Mouse (Mus musculus) thymus, postnatal 36 days (tissue): ENCODE data around the gene Egflam.

Source experiments
- DNase-seq, 2 experiments: peaks; one replicate each; pipeline ENCODE4 v3.0.0; 2022; ENCODE audit warnings: mixed read lengths in 2 of 2

Egflam gene

GRCm38 (mm10) chr15:7167906-7168532 is 230.2 kb downstream of the Egflam start:
- no peak for DNase-seq

DNA sequence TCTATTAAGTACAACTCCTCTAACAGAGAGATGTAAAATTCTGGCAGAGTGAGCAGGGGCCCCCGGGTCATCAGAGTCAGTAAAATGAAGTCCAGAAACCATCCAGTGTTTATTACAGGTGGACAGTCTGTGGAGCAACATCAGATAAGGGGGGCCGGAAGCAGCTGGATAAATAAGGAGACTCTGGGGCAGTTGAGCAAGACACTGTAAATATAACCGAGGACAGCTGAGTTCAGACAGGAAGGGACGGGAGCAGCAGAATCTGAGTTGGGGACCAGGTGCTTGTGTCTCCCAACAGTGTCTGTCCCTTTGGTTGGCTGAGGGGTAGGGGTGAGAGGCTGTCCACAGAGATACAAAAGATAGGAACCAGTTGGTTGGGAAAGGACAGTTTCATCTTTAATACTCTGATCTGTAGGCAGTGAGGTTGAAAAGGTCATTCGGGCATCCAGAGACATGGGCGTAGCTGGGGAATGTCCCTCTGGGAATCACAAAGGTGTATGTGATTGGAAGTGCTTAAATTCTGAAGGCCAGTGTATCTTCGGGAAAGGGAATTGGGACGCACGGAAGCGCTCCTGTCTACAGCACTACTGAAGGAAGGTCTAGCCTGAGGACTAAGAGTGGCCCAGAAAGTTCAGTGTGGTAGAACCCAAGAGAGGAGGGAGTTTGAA is 230.8 kb downstream of the Egflam start:
- DNase-seq = no peak

DNA sequence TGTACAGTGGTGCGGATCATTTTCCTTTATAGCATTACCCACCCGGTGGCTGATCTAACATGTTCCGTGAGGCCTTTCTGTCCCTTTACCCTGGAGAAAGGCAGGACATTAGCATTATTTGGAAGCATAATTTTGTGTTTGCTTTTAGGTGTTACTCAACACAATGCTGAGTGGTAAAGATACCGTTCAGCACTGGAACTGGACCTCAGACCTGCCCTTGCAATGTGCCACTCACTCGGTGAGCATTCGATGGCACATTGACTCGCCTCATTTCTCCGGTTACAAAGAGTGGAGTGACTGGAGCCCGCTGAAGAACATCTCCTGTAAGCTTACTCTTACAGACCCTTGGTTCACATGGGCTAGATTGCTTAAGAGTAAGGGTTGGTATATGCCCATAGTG is 231.5 kb downstream of the Egflam start:
- DNase-seq = no peak

- no peak for DNase-seq
These were observed 234.3 kb downstream of the Egflam start for GRCm38 (mm10) chr15:7163851-7164250.

DNA sequence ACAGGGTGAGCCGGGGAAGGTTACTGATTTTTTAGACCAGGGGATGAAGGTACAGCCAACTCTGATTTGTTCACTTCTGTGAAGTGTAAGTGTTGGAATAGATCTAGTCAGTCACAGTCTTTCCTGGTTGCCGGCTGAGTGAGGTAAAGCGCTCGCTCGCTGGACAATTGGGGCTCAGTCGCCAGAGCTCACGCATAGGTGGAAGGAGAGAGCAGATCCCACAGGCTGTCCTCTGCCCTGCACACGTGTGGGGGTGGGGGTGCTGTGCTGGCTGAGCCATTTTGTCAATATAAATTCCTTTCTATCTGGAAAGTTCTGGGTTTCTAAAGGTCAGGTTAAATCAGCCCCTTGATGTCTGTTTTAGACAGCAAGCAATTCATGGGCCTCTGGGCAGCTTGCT is 237.9 kb downstream of the Egflam start:
- no peak for DNase-seq

DNA sequence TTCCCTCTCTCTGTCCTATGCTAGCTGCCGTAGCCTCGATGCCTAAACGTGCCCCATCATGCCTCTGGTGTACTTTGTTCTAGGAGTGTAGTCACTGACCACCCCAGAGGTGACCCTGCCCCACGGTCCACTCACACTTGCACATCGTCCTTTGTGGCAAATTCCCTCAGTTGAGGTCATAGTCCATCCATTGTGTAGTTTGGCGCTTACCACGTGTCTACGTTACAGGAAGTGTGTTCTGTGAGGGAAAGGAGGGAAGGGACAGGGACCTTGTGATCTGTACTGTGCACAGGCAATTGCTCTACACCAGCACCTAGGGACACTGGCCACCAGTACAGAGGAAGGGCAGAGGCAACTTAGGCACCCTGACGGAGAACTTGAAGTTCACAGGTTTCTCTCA is 238.3 kb downstream of the Egflam start:
- DNase-seq = no peak

DNA sequence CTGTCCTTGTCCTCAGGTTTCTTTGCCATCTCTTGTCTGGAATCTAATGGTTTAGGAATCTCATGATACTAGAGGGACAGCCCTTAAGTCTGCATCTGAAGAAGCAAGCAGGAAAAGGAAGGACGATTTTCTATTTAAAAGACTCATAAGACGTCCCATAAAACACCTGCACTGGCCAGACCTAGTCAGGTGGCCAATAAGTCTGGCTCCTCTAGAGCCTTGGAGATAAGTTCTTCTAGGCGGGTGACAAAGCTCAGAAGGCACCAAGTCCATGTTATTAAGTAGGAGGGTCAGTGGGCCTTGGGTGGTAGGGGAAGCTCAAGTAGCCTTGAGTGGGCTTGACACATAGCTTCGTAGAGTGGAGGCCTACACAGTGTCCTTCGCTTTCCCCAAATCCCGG is 240.5 kb downstream of the Egflam start:
- DNase-seq = no peak
